Mouse (Mus musculus) cerebellum, postnatal 4 days (tissue): ENCODE measurements around the gene Steap2.
A peak's percentile ranks its signal among the peaks of the same experiment; 100 is the strongest.
"Not testable (repeated sequence)": the region's sequence is repeated elsewhere in the genome, so short reads cannot be mapped to it uniquely, and the experiment has no call there.

Experiments
- DNase-seq, 2 experiments: peaks; one replicate each; pipeline ENCODE4 v3.0.0; 2022; ENCODE audit warnings: low spot score in 2 of 2, mixed read lengths in 1 of 2

Gene Steap2

GRCm38 (mm10) chr5:5693956-5694653 lies at the start of gene Steap2:
Steap2 (minus strand) TSS chr5:5694578.
- peak; percentile 28 to 42 for DNase-seq

GRCm38 (mm10) chr5:5734445-5734844 lies 40.1 kb upstream of the Steap2 start:
- DNase-seq, result no peak

GRCm38 (mm10) chr5:5732858-5733257 lies 38.5 kb upstream of the Steap2 start:
- DNase-seq, result no peak

- DNase-seq, result no peak
Measured at GRCm38 (mm10) chr5:5732208-5732607, 37.8 kb upstream of the Steap2 start.

- DNase-seq, result no peak
Measured at GRCm38 (mm10) chr5:5729904-5730303, 35.5 kb upstream of the Steap2 start.

GRCm38 (mm10) chr5:5722217-5722616 lies 27.8 kb upstream of the Steap2 start:
- DNase-seq, result no peak

GRCm38 (mm10) chr5:5711032-5711431 lies 16.7 kb upstream of the Steap2 start:
- no peak for DNase-seq

- no peak for DNase-seq
Measured at GRCm38 (mm10) chr5:5707341-5708278, 13.2 kb upstream of the Steap2 start.

- DNase-seq, result no peak
Measured at GRCm38 (mm10) chr5:5705019-5705418, 10.6 kb upstream of the Steap2 start.

GRCm38 (mm10) chr5:5700386-5700785 lies 6.0 kb upstream of the Steap2 start:
- no peak for DNase-seq

- no peak for DNase-seq
Measured at GRCm38 (mm10) chr5:5698830-5699229, 4.5 kb upstream of the Steap2 start.

GRCm38 (mm10) chr5:5695401-5695942 lies 1.1 kb upstream of the Steap2 start:
- no peak for DNase-seq

GRCm38 (mm10) chr5:5693541-5693955 lies 830 bp downstream of the Steap2 start:
- no peak for DNase-seq

- DNase-seq, result no peak
Measured at GRCm38 (mm10) chr5:5692167-5692738, 2.1 kb downstream of the Steap2 start.

GRCm38 (mm10) chr5:5688945-5689540 lies 5.3 kb downstream of the Steap2 start:
- no peak for DNase-seq

GRCm38 (mm10) chr5:5688228-5688627 lies 6.2 kb downstream of the Steap2 start:
- DNase-seq, result no peak

GRCm38 (mm10) chr5:5686973-5687372 lies 7.4 kb downstream of the Steap2 start:
- DNase-seq, result no peak

- DNase-seq, result not testable (repeated sequence)
Measured at GRCm38 (mm10) chr5:5684946-5685345, 9.4 kb downstream of the Steap2 start.

GRCm38 (mm10) chr5:5683292-5683691 lies 11.1 kb downstream of the Steap2 start:
- DNase-seq, result no peak

- no peak for DNase-seq
Measured at GRCm38 (mm10) chr5:5679459-5679858, 14.9 kb downstream of the Steap2 start.

GRCm38 (mm10) chr5:5676082-5676481 lies 18.3 kb downstream of the Steap2 start:
- no peak for DNase-seq

GRCm38 (mm10) chr5:5668920-5669319 lies 25.5 kb downstream of the Steap2 start:
- no peak for DNase-seq
